Mouse (Mus musculus) liver, embryonic 14.5 days (tissue): Measurements from ENCODE around the gene Ubl3. TPM values are rescaled to one million over a fixed set of nuclear protein-coding genes. Genes with fewer than 3 reads are reported as not detected.
A peak's percentile ranks its signal among the peaks of the same experiment; 100 is the strongest.

Source experiments
- ATAC-seq: fragments of 200-750 bp; cut with Nextera tagmentation; 2 replicates; pipeline ENCODE4 v1.8.0; 2017; ENCODE audit warnings: moderate number of reproducible peaks, mild to moderate bottlenecking, moderate library complexity; ENCODE audit not compliant: insufficient read depth
- DNase-seq, 3 experiments: peaks; one replicate each; pipeline ENCODE4 v3.0.0-alpha.2; 2012 to 2013; ENCODE audit warnings: low read depth in 3 of 3, low spot score in 3 of 3
- H3K27ac ChIP-seq: fragments of 300-500 bp; sonication (generic); 2 replicates; pipeline ENCODE4 v1.5.1; 2014; ENCODE audit warnings: moderate library complexity, mild to moderate bottlenecking, control low read depth, inconsistent platforms
- H3K27me3 ChIP-seq: fragments of 300-500 bp; sonication (generic); 2 replicates; pipeline ENCODE4 v1.6.1; 2014; ENCODE audit warnings: mild to moderate bottlenecking, low read length, moderate library complexity; ENCODE audit not compliant: control insufficient read depth, insufficient read depth
- H3K36me3 ChIP-seq: fragments of 300-500 bp; sonication (generic); replicated peaks from 2 replicates; pipeline ENCODE4 v1.6.1; 2014; ENCODE audit warnings: low read depth; ENCODE audit not compliant: control insufficient read depth, insufficient read depth
- H3K4me1 ChIP-seq, 2 experiments: fragments of 200-500 bp in 1 of 2; fragments of 300-500 bp in 1 of 2; sonication (generic) in 1 of 2; replicated peaks; 2 replicates each; pipeline ENCODE4 v1.6.1; 2012 to 2014; ENCODE audit warnings: antibody characterized with exemption in 1 of 2, inconsistent platforms in 1 of 2, low read length in 1 of 2; ENCODE audit not compliant: control insufficient read depth in 2 of 2, insufficient read depth in 2 of 2
- H3K4me2 ChIP-seq: fragments of 300-500 bp; sonication (generic); 2 replicates; pipeline ENCODE4 v1.6.1; 2014; ENCODE audit warnings: low read depth, mild to moderate bottlenecking, control low read depth, moderate library complexity
- H3K4me3 ChIP-seq, 2 experiments: fragments of 200-500 bp in 1 of 2; fragments of 300-500 bp in 1 of 2; sonication (generic) in 1 of 2; 2 replicates each; pipeline ENCODE4 v1.5.1; 2012 to 2014; ENCODE audit warnings: low read depth in 2 of 2, low read length in 2 of 2, mild to moderate bottlenecking in 2 of 2, control low read depth in 1 of 2, inconsistent platforms in 1 of 2, moderate library complexity in 1 of 2; ENCODE audit not compliant: insufficient read depth in 1 of 2
- H3K9ac ChIP-seq: fragments of 300-500 bp; sonication (generic); replicated peaks from 2 replicates; pipeline ENCODE4 v1.6.1; 2014; ENCODE audit warnings: mild to moderate bottlenecking, control low read depth, moderate library complexity
- H3K9me3 ChIP-seq: fragments of 300-500 bp; sonication (generic); 2 replicates; pipeline ENCODE4 v1.6.1; 2016; ENCODE audit warnings: low read length, mixed read lengths; ENCODE audit not compliant: control insufficient read depth
- CTCF ChIP-seq: IDR thresholded peaks from 2 replicates; pipeline ENCODE4 v1.5.1; 2016; ENCODE audit warnings: antibody characterized with exemption, low read depth, control low read depth
- EP300 ChIP-seq: IDR thresholded peaks from 2 replicates; pipeline ENCODE4 v1.6.1; 2016; ENCODE audit warnings: antibody characterized with exemption, low read depth
- WGBS: fragments of 180-500 bp; shearing (Covaris S2); extraction: QIAGEN DNeasy Blood & Tissue Kit; methylation state at CpG from one replicate; pipeline ENCODE4 v1.1.7; 2014; ENCODE audit not compliant: insufficient replicate concordance; 5-methylcytosine and 5-hydroxymethylcytosine counted together
- polyA plus RNA-seq, 2 experiments: library from polyadenylated mRNA; depleted of rRNA in 1 of 2; stranded (reverse) in 1 of 2; unstranded in 1 of 2; fragments of >200 nt; fragmentation: Nextera tagmentation in 1 of 2; extraction: Ambion mirVana in 1 of 2; gene quantifications; 2 replicates each; pipeline versions ENCODE4 v1.2.1 to v1.2.3; 2012 to 2014

The Ubl3 gene
- polyA plus RNA-seq (2012; rRNA removed) (5.7 and 6.3 TPM in 2 replicates), polyA plus RNA-seq (2014; fragmentation: Nextera tagmentation; extraction: Ambion mirVana) (16.0 and 17.2 TPM in 2 replicates)

DNA sequence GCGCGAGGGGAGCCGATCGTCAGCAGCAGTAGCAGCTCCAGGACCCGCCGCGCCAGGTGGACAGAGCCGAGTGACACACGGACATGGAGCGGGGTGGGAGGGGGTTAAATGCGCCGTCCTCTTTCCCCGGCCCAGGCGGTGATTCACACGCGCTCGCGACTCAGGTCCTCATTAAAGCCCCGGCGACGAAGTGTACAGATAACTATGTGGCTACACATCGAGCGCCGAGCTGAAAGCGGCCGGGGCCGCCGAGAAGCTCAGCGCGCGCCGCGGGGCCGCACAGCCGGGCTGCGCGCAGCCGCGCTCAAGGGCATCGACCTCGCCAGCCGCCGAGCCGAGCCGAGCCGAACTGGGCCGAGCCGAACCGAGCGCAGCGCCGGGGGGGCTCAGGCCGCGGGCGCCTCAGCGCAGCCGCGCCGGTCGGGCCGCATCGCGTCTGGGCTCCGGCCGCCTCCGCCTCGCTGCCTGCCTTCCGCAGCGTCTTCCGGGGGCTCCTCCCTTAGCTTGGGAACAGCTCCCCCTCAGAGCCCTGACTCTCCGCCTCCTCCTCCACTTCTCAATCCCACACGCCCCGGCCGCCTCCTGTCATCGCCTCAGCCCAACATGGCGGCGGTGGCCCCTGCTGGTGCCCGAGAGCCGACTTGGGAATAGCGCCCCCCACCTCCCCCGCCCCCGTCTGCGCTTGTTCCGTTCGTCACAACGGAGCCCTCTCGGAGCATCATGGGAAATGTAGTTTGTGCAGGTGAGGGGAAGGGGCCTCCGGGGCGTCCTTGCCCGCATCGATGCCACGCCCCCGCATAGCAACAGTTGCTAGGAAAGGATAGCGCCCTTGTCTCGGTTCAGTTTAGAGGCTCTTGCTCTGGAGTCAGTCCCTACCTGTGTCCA lies at the start of gene Ubl3:
TSS of gene Ubl3 (minus strand) at position 603 of the 885 bp plus-strand sequence.
- ATAC-seq = peak; percentile 82
- H3K36me3 ChIP-seq = no peaks in the 10 kb centered on the region
- H3K4me3 ChIP-seq = peak within 1 kb of the TSS; percentile 59 to 81
- under 1% methylated on average over 91 of the region's 95 CpGs for WGBS
- TF ChIP-seq EP300 (no peak), CTCF (peak; percentile 54)
- peak; percentile 64 to 73 (median 69) for DNase-seq
- peaks cover 16% of the 10 kb centered on the region for H3K27me3 ChIP-seq
- H3K4me1 ChIP-seq = peaks cover 5 to 21% of the 10 kb centered on the region in 2 experiments; a peak in 3 of 4 replicates
- H3K9me3 ChIP-seq = no peaks in the 10 kb centered on the region
- H3K9ac ChIP-seq = peak within 1 kb of the TSS; percentile 70
- peak within 1 kb of the TSS; percentile 84 for H3K4me2 ChIP-seq
- peak within 1 kb of the TSS; percentile 39 for H3K27ac ChIP-seq

DNA sequence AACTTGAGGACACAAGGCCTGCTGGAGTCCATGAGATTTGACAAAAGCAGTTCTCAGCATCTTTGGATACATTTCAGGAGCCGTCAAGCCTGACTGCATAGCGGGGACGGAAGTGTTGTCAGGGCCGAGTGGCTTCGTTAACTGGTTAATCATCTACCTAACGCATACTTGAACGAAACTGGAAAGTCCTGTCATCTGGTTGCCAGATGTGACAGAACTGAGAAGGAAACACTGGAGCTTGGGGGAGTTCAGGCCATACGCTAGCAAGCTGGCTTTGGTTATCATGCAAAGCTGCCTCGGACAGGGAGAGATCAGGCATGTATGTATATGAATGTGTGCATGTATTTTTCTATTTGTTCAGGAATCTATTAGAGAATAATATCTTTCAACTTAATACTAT lies 45.8 kb upstream of the Ubl3 start:
- DNase-seq (no peak), ATAC-seq (no peak)
- TF ChIP-seq CTCF (no peak), EP300 (no peak)
- H3K4me2 ChIP-seq = no peak overlapping the region
- H3K27ac ChIP-seq = no peak overlapping the region
- 71% methylated on average over 9 of the region's 9 CpGs for WGBS
- 0 out of 4 replicates have a peak, but pooled peaks cover 0 to 2% of the 10 kb centered on the region in 2 experiments for H3K4me1 ChIP-seq
- no peak overlapping the region for H3K9ac ChIP-seq
- H3K36me3 ChIP-seq = no peaks in the 10 kb centered on the region
- no peaks in the 10 kb centered on the region for H3K9me3 ChIP-seq
- no peak overlapping the region for H3K4me3 ChIP-seq
- no peaks in the 10 kb centered on the region for H3K27me3 ChIP-seq

DNA sequence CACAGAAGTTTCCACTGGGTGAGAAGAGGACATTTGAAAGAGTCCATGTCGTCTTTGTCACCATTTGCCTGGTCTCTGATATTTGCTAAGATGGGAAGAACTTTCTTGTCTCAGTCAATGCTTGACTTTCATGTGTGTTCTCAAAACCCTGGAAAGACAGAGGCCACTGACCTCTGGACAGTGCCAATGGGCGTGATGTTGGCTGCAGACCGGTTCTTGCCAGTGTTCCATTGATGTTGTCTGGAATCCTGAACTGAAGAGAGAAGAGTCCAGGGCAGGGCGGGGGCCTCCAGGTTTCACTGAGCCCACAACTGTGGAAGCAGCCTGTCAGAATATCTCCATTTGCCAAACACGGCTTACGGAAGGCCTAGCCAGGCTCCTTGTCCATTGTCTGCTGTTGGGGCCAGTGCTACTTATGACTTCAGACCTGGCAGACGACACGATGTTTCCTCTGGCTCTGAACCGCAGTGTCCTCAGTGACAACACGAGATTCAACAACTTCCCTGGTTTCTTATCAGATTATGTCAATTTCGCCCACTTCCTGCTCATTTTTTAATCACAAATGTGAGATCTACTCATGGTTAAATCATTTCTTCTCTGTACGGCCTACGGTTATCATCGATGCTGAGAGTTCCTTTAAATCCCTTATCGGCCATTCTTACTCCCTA lies 43.6 kb upstream of the Ubl3 start:
- Histone ChIP-seq H3K36me3 (no peaks in the 10 kb centered on the region), H3K4me3 (no peak overlapping the region), H3K4me1 (0 out of 4 replicates have a peak, but pooled peaks cover 0 to 2% of the 10 kb centered on the region in 2 experiments), H3K4me2 (no peak overlapping the region), H3K9me3 (no peaks in the 10 kb centered on the region), H3K27ac (no peak overlapping the region), H3K27me3 (no peaks in the 10 kb centered on the region), H3K9ac (no peak overlapping the region)
- no peak for DNase-seq
- ATAC-seq = no peak
- WGBS = 46% methylated on average over 15 of the region's 15 CpGs
- no peak for TF ChIP-seq EP300
- no peak for TF ChIP-seq CTCF

DNA sequence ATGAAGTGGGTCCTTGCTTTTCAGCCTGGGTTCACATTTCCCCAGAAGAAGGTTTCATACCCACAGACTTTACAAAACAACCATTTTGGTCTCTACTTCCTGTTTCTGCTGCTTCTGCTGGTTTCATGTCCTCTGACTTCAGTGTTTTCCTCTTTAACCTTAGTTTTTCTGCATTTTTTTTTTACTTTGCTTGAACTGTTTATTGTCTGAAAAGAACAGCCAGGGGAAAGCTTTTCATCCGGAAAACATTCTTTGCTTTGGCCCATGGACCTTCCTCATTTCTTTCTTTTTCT lies 42.8 kb upstream of the Ubl3 start:
- 50% methylated on average over 1 of the region's 1 CpGs for WGBS
- no peak for ATAC-seq
- H3K4me1 ChIP-seq = 0 out of 4 replicates have a peak, but pooled peaks cover 0 to 2% of the 10 kb centered on the region in 2 experiments
- no peak overlapping the region for H3K27ac ChIP-seq
- H3K27me3 ChIP-seq = no peaks in the 10 kb centered on the region
- no peak overlapping the region for H3K9ac ChIP-seq
- no peak for DNase-seq
- no peaks in the 10 kb centered on the region for H3K9me3 ChIP-seq
- H3K36me3 ChIP-seq = no peaks in the 10 kb centered on the region
- TF ChIP-seq EP300 = no peak
- no peak for TF ChIP-seq CTCF
- H3K4me2 ChIP-seq = no peak overlapping the region
- no peak overlapping the region for H3K4me3 ChIP-seq

DNA sequence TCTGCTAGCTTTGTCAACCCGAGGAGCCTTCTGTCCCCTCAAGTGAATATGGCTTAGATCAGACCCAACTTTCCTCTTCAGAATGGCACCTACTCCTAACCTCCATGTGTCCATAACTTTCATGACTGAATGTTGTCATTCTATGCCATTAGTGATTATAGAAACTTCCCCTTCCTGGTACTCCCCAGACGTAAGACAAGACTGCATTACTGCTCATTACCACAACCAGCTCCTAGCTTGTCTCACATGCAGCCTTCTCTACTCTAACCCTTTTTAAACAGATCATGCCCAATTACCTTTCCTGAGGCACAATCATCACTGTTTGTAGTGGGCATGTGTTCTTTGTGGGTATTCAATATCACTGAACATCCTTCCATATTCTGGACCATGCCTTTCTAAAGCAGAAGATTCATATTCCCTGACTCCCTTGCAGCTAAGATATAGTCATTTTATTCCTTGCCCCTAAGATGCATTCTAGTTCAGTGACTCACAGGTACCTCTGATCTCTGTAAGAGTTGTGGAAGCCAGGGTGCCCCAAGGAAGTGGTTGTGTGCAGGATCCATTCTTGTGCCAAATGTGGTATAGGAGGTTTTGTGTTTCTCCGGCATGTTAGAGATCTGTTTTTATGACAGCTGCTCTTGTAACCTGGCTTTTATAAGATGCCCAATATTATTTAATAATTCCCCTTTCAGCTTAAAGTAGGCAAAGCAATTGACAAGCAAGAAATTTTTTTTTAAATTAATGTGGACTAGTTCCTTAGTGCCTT lies 42.3 kb upstream of the Ubl3 start:
- H3K9ac ChIP-seq = no peak overlapping the region
- TF ChIP-seq CTCF (no peak), EP300 (no peak)
- no peak overlapping the region for H3K4me3 ChIP-seq
- H3K36me3 ChIP-seq = no peaks in the 10 kb centered on the region
- no peak for ATAC-seq
- no peaks in the 10 kb centered on the region for H3K27me3 ChIP-seq
- DNase-seq = no peak
- 0 out of 4 replicates have a peak, but pooled peaks cover 0 to 2% of the 10 kb centered on the region in 2 experiments for H3K4me1 ChIP-seq
- no peak overlapping the region for H3K27ac ChIP-seq
- no peaks in the 10 kb centered on the region for H3K9me3 ChIP-seq
- 51% methylated on average over 3 of the region's 3 CpGs for WGBS
- H3K4me2 ChIP-seq = no peak overlapping the region
